Mouse (Mus musculus): ENCODE measurements around the gene Map1lc3a.

- TF ChIP-seq CTCF (IDR thresholded peaks at IDR 0.05) (no peak), POLR2A (IDR thresholded peaks at IDR 0.05; ENCODE audit: insufficient read depth, low read depth, low read length) (no peak)
Observed at GRCm38 (mm10) chr2:155277721-155278120, 1.6 kb downstream of the Map1lc3a start.

All from heart, adult 2 months (tissue).